Mouse (Mus musculus) cerebellum, adult 9-10 months (tissue): ENCODE results near the gene Homer2.
A peak's percentile ranks its signal among the peaks of the same experiment; 100 is the strongest.

Experiments used
- DNase-seq: peaks from one replicate; pipeline ENCODE4 v3.0.0; 2022

The Homer2 gene

GRCm38 (mm10) chr7:81697954-81698353 is 9.4 kb downstream of the Homer2 start:
- DNase-seq, result no peak

DNA sequence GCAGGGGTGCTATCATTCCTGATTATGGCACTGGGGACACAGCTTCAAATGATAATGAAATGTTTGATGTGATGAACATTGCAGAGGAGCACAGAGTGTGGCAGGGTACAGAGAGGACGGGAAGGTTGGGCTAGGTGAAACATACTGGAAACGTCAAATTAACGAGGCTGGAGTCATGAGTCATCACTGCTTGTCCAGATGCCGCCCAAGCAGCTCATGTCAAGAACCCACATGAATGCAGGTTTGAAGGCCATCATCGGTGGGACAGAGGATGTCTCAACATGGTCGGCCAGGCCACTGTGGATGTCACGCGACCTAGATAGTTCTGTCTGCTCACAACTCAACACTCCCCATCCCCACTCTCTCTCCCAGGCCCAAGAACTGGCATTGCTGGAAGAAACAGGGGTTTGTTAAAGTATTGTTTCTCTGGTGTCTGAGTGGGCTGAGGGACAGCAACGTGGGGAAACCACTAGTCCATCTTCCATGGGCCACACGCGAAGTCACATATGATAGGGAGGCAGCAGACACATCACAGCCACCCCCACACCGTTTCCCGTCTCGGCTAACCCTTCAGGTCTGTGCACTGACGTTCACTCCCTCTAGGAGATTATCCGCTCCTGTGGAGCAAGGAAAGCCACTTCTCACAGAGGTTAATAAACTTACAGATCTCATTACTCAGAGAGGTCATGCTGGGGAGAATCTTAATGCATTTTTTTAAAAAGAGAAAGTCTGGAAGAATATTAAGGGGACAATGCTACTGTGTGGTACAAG is 11.4 kb downstream of the Homer2 start:
- no peak for DNase-seq

- no peak for DNase-seq
These were observed 16.3 kb downstream of the Homer2 start for GRCm38 (mm10) chr7:81691067-81691466.

GRCm38 (mm10) chr7:81689116-81689681 is 18.1 kb downstream of the Homer2 start:
- DNase-seq, result no peak

GRCm38 (mm10) chr7:81688378-81688777 is 18.9 kb downstream of the Homer2 start:
- DNase-seq, result no peak

DNA sequence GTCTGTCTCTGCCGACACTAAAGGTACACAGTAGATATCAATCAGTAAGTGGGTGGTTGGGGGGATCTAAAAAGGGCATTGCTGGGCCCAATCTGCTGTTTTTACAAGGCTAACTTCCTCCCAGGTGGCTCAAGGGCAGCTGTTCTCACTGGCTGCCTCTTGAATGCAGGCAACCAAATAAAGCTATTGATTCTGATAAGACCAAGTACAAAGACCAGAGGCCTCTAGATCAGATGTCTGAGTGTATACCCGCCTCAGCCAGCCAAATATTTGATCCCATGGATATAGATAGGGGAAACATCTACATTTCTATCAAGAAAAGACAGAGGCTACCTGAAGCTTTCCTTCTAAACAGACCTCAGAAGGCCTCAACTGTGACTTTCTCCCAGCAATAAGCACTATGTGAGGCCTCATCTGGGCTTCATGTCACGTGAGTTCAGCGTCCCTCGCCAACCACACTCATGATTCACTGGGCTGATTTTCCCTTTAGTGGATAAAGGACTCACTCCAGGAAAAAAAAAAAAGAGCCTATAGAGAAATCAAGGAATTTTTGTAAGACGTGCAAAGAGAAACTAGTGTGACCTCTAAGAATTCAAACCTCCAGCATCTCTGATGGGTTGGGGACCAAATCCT is 19.5 kb downstream of the Homer2 start:
- no peak for DNase-seq

- DNase-seq, result peak; percentile 90
These were observed 22.0 kb downstream of the Homer2 start for GRCm38 (mm10) chr7:81685375-81685774.

DNA sequence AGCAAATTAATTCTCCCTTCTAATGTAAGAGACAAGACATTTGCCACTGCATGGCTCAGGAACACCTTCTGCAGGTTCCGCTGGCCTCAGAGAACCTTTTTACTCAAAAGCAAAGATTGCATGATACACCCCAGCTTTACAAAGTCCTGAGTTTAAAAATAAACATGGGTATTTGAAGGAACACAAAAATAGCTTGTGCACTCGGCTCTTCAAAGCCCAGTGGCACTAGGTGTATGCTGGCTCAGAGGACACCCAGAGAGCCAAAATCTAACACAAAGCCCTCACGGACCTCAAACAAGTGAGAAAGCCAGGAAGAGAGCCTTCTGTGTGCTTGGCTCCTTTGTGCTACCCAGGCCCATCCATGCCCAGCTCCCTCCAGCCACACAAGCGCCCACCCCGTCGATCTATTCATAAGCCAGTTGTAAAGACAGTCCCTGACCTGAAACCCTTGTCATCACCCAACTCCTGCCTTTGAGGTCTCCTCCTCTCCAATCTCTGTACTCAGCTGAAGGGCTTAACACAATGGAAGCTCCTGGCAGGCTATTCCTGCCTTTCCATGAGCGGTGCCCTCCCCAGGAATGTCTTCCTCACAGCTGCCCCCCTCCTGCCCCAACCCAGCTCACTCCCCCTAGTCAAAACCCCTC is 23.4 kb downstream of the Homer2 start:
- DNase-seq, result no peak

DNA sequence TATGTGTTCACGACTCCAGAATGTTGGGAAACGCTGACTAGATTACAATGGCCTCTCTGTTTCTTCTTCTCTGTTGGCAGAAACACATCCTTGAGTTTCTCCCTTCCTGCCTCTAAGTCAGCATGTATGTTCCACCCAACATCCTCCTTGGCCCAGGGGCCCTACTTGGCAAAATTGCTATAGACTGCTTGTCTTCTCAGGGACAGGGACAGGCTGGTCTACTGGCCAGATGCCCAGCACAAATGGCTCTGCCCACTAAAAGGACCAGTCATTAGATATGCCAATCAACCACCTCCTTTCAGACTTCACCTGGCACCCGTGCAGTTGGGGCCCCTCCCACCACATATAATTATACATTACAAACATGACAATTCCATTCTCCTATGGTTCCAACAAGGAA is 25.9 kb downstream of the Homer2 start:
- no peak for DNase-seq

DNA sequence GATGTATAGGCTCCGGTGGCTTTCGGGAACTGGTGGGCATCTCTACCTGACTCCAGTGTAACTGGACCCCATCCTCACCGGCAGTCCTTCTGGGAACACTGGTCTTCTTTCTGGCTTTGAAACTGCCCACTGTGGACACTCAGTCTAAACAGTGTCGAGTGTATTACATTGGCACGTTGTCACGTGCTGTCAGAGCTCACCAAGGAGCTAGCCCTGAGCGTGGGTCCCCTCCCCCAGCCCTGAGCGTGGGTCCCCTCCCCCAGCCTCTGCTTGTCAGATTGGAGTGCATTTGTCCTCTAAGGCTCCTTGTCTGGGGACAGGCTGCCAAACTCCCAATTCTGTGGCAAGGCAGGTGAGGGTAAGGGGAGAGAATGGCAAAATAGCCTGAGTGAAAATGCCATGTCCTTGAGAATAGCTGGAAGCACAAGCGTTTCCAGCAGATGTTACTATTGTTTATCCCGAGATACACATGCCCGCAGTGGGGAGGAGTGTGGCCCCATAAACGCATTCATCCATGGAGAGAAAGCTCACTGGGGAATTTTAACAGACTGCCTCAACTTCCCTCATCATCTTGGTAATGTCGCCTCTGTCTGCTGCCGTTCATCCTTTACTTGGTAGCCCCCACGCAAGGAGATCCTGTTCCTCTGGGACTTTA is 33.8 kb downstream of the Homer2 start:
- no peak for DNase-seq

GRCm38 (mm10) chr7:81672735-81673291 is 34.5 kb downstream of the Homer2 start:
- no peak for DNase-seq

DNA sequence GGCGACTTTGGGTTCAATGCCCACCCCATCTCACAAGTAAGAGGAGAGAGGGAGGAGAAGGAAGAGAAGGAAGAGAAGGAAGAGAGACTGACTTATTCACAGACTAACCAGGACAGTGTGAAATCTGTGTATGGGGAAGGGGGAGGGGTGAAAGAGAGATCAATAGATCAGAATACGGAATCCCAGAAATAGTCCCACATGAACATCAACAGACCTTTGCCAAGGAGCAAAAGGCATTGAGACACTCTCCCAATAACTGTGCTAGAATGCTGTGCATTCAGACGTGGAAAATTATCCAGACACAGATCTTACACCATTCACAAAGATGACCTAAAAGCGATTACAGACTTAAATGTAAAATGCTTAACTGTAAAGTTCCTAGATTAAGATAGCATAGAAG is 40.2 kb downstream of the Homer2 start:
- DNase-seq, result no peak

DNA sequence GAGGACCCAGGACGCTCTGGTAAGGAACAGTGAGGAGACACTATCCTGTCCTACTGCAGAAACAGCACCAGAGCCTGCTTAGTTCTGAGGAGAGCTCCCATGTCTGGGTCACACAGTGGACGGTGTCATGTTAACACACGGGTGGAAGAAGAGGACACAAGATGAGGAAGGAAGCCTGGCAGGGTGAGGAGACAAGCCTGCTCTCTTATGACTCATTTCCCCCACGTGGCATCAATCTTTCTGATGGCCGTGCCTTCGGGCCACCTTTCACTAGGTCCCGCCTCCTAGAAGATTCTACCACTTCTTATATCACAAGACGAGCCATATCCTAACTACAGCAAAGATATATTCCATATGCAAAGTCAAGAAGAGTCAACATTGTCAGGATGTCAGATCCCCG is 40.7 kb downstream of the Homer2 start:
- no peak for DNase-seq

GRCm38 (mm10) chr7:81663057-81663456 is 44.3 kb downstream of the Homer2 start:
- DNase-seq, result no peak

GRCm38 (mm10) chr7:81657631-81658347 is 49.5 kb downstream of the Homer2 start:
- no peak for DNase-seq

DNA sequence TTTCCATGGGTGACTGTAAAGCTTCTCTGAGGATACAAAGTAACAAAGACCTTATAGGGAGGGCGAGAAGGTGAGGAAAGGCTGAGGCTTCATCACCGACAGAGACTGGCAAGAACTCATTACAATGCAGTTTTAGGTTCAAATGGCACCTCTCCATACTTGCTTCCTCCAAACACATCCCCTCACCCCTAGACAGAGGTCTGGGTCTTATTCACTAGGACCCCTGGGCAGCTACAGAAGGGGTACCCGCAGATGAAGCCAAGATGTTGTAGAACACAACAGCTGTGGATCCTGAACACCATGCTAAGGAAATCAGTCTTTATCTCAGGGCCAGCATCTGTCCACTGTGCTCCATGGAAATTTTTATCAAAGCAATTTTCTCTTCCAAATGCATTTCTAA is 50.3 kb downstream of the Homer2 start:
- DNase-seq, result no peak

GRCm38 (mm10) chr7:81656635-81657034 is 50.7 kb downstream of the Homer2 start:
- DNase-seq, result no peak

DNA sequence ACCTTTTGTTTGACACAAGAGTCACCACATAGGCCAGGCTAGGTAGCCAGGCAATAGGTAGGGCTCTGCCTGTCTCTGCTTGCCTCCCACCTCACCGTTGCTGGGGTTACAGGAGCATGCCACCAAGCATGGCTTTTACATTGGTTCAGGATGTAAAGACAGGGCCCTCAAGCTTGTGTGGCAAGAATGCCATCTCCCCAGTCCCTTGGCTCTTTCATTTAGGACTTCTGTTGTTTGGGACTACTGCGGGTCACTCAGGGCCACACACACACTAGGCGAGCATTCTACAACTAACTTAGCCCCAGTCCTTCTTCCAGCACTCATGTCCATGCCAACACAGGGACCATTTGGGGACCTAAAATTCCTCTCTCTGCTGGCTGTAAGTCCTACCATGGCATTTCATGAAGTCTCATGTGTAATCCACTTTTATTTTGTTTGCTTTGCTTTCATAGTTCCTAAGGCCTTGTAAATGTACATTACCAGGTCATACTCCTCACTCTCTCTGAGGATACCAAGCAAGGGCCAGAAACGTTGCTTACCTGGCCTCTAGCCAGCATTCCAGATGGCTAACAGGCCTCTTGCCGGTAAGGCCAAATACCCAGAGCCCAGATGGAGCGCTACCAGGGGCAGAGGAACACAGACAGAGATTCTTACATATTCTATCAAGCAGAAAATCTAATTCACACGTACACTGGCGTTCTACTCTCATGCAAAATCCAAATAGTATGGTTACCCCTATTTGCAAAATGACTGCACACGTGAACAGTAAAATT is 52.2 kb downstream of the Homer2 start:
- DNase-seq, result peak; percentile 97

GRCm38 (mm10) chr7:81653988-81654387 is 53.3 kb downstream of the Homer2 start:
- no peak for DNase-seq

DNA sequence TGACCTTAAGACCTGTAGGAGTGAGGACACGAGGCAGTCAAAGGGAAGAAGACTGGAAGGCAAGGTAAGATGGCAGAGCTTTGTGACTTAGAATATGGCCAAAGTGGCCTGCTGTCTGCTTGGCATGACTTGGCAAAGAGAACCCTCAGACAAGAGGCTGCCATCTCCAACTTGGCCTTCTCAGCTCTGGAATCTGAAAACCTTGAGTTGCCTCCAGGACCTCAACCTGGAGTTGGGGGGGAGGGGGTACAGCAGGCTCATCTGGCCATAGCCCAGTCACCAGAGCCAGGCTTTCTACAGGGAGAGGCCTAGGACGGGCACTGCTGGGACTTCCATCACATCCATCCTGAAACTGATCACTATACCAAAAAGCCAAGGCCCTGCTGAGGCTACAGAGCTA is 55.0 kb downstream of the Homer2 start:
- no peak for DNase-seq

DNA sequence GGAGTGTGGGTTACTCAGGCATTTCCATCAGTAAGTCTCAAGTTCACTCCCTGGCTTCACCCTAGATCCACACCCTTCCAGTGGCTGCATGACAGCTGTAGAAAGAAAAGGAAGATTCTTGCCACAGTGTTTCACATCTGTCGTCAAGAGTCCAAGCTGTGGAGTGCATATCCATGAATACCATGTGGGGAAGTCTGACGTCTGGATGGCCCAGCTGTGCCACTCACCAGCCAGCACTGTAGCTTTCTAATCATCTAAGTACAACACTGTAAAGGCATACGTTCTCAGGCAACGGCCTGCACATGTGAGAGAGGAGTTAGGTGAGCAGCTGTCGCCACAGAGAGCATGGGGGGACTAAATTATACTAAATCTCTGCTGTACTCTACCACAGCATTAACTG is 56.0 kb downstream of the Homer2 start:
- DNase-seq, result no peak
